Mouse (Mus musculus): Measurements from ENCODE around the gene Tmod2.
A peak's percentile ranks its signal among the peaks of the same experiment; 100 is the strongest.
"Not testable (repeated sequence)": the region's sequence is repeated elsewhere in the genome, so short reads cannot be mapped to it uniquely, and the experiment has no call there.

The Tmod2 gene

GRCm38 (mm10) chr9:75551342-75551741 lies 59.8 kb downstream of the Tmod2 start:
- DNase-seq (ENCODE audit: low spot score in 2 of 2), result no peak

DNA sequence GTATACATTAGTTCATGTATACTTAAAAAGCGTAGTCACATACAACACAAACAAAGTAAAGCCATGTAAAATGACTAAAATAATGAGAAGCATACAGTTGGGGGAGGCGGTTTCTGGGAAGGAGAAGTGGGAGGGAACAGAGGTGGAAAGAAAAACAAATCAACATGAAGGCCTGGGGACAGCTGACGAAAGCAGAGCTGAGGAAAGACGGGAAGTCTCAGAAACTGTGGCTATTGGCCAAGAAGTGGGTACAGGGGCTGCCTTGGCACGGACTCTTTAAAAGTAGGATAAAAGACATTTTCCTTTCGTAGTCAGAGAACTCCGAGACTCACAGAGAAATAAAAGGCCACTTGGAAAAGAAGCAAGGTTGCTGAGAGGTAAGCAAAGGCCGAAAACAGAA lies 62.1 kb downstream of the Tmod2 start:
- DNase-seq (ENCODE audit: low spot score in 2 of 2), result no peak

- no peak for DNase-seq (ENCODE audit: low spot score in 2 of 2)
Measured at GRCm38 (mm10) chr9:75546885-75547553, 64.1 kb downstream of the Tmod2 start.

DNA sequence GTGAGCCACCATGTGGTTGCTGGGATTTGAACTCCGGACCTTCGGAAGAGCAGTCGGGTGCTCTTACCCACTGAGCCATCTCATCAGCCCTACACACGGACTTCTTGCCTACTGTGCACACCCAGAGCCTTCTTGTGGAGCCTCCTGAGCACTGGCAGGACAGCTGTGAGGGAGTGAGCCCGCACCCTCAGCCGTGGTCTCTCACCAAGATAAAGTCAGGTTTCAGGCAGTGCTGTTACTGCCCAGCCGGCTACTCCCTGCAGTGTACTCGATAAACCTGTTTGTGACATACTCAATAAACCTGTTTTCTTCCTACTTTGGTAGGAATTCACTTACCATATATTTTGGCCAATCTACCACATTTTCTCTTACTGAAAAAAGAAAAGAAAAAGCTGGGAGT lies 65.6 kb downstream of the Tmod2 start:
- DNase-seq (ENCODE audit: low spot score in 2 of 2), result no peak

- DNase-seq (ENCODE audit: low spot score in 2 of 2), result no peak
Measured at GRCm38 (mm10) chr9:75541497-75541896, 69.6 kb downstream of the Tmod2 start.

DNA sequence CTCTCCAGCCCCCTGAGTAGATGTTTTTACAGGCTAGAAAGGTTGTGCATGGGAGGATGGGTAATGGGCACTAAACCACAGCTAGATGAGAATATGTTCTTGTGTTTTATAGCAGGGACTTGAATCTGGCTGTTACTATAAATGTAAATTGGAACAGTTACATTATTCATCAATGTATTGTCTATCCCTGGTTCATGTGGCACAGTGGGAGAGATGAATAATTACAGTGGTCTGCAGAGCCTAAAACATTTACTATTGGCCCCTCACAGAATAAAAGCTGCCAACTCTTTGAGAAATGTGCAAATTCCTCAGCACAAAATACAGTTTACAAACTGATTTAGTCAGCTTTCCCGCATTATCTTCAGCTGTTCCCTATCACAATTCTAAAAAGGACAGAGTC lies 74.7 kb downstream of the Tmod2 start:
- DNase-seq (ENCODE audit: low spot score in 2 of 2), result no peak

- no peak for DNase-seq (ENCODE audit: low spot score in 2 of 2)
Measured at GRCm38 (mm10) chr9:75534431-75534962, 76.6 kb downstream of the Tmod2 start.

- DNase-seq (ENCODE audit: low spot score in 2 of 2), result not testable (repeated sequence)
Measured at GRCm38 (mm10) chr9:75532989-75533388, 78.1 kb downstream of the Tmod2 start.

GRCm38 (mm10) chr9:75532461-75532860 lies 78.7 kb downstream of the Tmod2 start:
- DNase-seq (ENCODE audit: low spot score in 2 of 2), result no peak

GRCm38 (mm10) chr9:75529358-75529757 lies 81.8 kb downstream of the Tmod2 start:
- DNase-seq (ENCODE audit: low spot score in 2 of 2), result no peak

- DNase-seq (ENCODE audit: low spot score in 2 of 2), result no peak
Measured at GRCm38 (mm10) chr9:75528096-75528495, 83.0 kb downstream of the Tmod2 start.

- no peak for DNase-seq (ENCODE audit: low spot score in 2 of 2)
Measured at GRCm38 (mm10) chr9:75527368-75528059, 83.6 kb downstream of the Tmod2 start.

GRCm38 (mm10) chr9:75523646-75524045 lies 87.5 kb downstream of the Tmod2 start:
- DNase-seq (ENCODE audit: low spot score in 2 of 2), result peak in 1 of 2 experiments; percentile 28

DNA sequence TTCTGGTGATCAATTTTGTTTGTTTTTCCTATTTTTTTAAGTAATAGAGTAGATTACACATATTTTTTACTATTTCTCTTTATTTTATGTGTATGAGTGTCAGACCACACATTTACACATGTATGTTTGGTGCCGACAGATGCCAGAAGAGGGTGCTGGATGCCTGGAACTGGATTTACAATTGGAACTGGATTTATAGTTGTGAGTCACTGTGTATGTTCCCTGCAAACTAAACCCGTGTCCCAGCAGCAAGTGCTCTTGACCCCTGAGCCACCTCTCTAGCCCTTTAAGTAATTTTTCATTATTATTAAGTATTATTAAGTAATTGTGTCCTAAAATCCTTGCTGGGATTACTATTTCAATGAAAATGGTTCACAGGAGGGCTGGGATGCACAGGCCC lies 88.9 kb downstream of the Tmod2 start:
- no peak for DNase-seq (ENCODE audit: low spot score in 2 of 2)

GRCm38 (mm10) chr9:75521788-75522187 lies 89.3 kb downstream of the Tmod2 start:
- DNase-seq (ENCODE audit: low spot score in 2 of 2), result no peak

DNA sequence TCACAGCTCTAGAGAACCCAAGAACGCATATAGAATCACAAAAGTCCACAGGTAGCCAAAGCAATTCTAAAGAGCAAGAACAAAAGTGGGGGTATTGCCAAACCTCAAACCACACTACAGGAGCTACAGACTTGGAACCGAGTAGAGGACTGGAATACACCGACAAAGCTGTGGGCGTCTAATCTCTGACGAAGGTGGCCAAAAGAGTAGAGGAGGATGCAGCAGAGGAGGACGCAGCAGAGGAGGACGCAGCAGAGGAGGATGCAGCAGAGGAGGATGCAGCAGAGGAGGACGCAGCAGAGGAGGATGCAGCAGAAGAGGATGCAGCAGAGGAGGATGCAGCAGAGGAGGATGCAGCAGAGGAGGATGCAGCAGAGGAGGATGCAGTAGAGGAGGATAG lies 90.2 kb downstream of the Tmod2 start:
- DNase-seq (ENCODE audit: low spot score in 2 of 2), result no peak

DNA sequence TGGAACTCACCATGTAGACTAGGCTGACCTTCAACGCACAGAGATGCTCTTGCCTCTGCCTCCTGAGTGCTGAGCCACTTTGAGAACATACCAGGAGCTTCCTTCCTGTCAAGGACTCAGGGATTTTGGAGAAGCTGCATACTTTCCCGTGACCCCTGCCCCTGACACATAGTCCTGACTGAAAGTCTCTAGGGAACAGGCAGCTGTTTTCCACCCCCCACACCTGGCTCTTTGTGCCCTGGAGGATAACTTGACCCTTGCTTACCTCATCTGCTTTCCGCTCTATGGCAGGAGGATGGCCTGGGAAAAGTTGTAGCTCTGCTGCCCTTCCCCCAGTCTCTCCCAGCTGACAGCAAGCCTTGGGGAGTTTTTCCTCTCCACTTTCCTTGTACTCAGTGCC lies 93.4 kb downstream of the Tmod2 start:
- no peak for DNase-seq (ENCODE audit: low spot score in 2 of 2)
